Mouse (Mus musculus) right cerebral cortex, postnatal 4 days (tissue): ENCODE data around the gene Agbl1.
A peak's percentile ranks its signal among the peaks of the same experiment; 100 is the strongest.

Experiments used
- DNase-seq: peaks from one replicate; pipeline ENCODE4 v3.0.0-alpha.2; 2022

Gene Agbl1

GRCm38 (mm10) chr7:76392296-76392940 is 162.7 kb downstream of the Agbl1 start:
- no peak for DNase-seq

GRCm38 (mm10) chr7:76392941-76393817 is 163.5 kb downstream of the Agbl1 start:
- peak; percentile 64 for DNase-seq

- DNase-seq: no peak
Measured at GRCm38 (mm10) chr7:76407930-76408557, 178.4 kb downstream of the Agbl1 start.

- no peak for DNase-seq
Measured at GRCm38 (mm10) chr7:76409020-76409419, 179.3 kb downstream of the Agbl1 start.

- no peak for DNase-seq
Measured at GRCm38 (mm10) chr7:76410403-76411180, 180.9 kb downstream of the Agbl1 start.

GRCm38 (mm10) chr7:76411933-76412587 is 182.4 kb downstream of the Agbl1 start:
- no peak for DNase-seq

- DNase-seq: no peak
Measured at GRCm38 (mm10) chr7:76416084-76416597, 186.5 kb downstream of the Agbl1 start.

- no peak for DNase-seq
Measured at GRCm38 (mm10) chr7:76438581-76438980, 208.9 kb downstream of the Agbl1 start.

GRCm38 (mm10) chr7:76438988-76439387 is 209.3 kb downstream of the Agbl1 start:
- no peak for DNase-seq

- no peak for DNase-seq
Measured at GRCm38 (mm10) chr7:76462361-76463001, 232.8 kb downstream of the Agbl1 start.

GRCm38 (mm10) chr7:76466427-76466826 is 236.7 kb downstream of the Agbl1 start:
- no peak for DNase-seq

- no peak for DNase-seq
Measured at GRCm38 (mm10) chr7:76474233-76474632, 244.5 kb downstream of the Agbl1 start.

GRCm38 (mm10) chr7:76485546-76485945 is 255.9 kb downstream of the Agbl1 start:
- DNase-seq: no peak

- no peak for DNase-seq
Measured at GRCm38 (mm10) chr7:76487519-76487918, 257.8 kb downstream of the Agbl1 start.

- DNase-seq: peak; percentile 2
Measured at GRCm38 (mm10) chr7:76524291-76524690, 294.6 kb downstream of the Agbl1 start.

- no peak for DNase-seq
Measured at GRCm38 (mm10) chr7:76546456-76546855, 316.8 kb downstream of the Agbl1 start.

GRCm38 (mm10) chr7:76547313-76547712 is 317.6 kb downstream of the Agbl1 start:
- no peak for DNase-seq

- no peak for DNase-seq
Measured at GRCm38 (mm10) chr7:76551860-76552259, 322.2 kb downstream of the Agbl1 start.

- no peak for DNase-seq
Measured at GRCm38 (mm10) chr7:76560564-76561258, 331.0 kb downstream of the Agbl1 start.

GRCm38 (mm10) chr7:76562506-76562905 is 332.8 kb downstream of the Agbl1 start:
- DNase-seq: no peak

- no peak for DNase-seq
Measured at GRCm38 (mm10) chr7:76594566-76595079, 364.9 kb downstream of the Agbl1 start.
